In genomic region chr5:88375808-88376207, GRCm38 (mm10) we compare ENCODE assay signal across 23 mouse cellular contexts. TPM values are rescaled to one million over a fixed set of nuclear protein-coding genes. Genes with fewer than 3 reads are reported as not detected.
"Had no signal": no experiment of that assay in that cellular context is flagged by ENCODE, and none has a peak within 500 bp of the region (broad histone marks: within the 10 kb centered on the region; RNA-seq: fewer than 3 reads in every experiment).

TSS of gene Amtn (plus strand) at chr5:88376108.

- H3K4me3 ChIP-seq: neural tube, embryonic 13.5 days; neural tube, embryonic 15.5 days; stomach, embryonic 15.5 days had no signal

- H3K4me2 ChIP-seq: neural tube, embryonic 13.5 days; neural tube, embryonic 15.5 days; stomach, embryonic 15.5 days had no signal

- H3K9me3 ChIP-seq: neural tube, embryonic 13.5 days; neural tube, embryonic 15.5 days; stomach, embryonic 15.5 days had no signal

- H3K27ac ChIP-seq: neural tube, embryonic 13.5 days; neural tube, embryonic 15.5 days; stomach, embryonic 15.5 days; stomach, postnatal 0 days had no signal

- H3K4me1 ChIP-seq: neural tube, embryonic 13.5 days; neural tube, embryonic 15.5 days; stomach, embryonic 15.5 days had no signal

- H3K27me3 ChIP-seq: neural tube, embryonic 13.5 days; neural tube, embryonic 15.5 days; stomach, embryonic 15.5 days had no signal

- DNase-seq: retina, postnatal 1 day; right cerebral cortex, adult 18-20 months; right cerebral cortex, postnatal 14 days; right cerebral cortex, postnatal 25 days; right cerebral cortex, postnatal 4 days; spleen, adult 18-20 months; thymus, adult 18-20 months; thymus, adult 2 months; thymus, postnatal 14 days; thymus, postnatal 25 days; thymus, postnatal 36 days; thymus, postnatal 4 days had no signal

- H3K36me3 ChIP-seq: neural tube, embryonic 13.5 days; neural tube, embryonic 15.5 days; stomach, embryonic 15.5 days had no signal

- H3K9ac ChIP-seq: neural tube, embryonic 13.5 days; neural tube, embryonic 15.5 days; stomach, embryonic 15.5 days had no signal

RNA-seq across cellular contexts. Expression of gene Amtn, which starts in this region (rescaled TPM):
- polyA plus RNA-seq: neural tube, embryonic 13.5 days; neural tube, embryonic 14.5 days; neural tube, embryonic 15.5 days; small intestine, adult 2 months; spleen, adult 2 months; stomach, embryonic 14.5 days; stomach, embryonic 15.5 days; stomach, embryonic 16.5 days; stomach, postnatal 0 days; testis, adult 2 months; urinary bladder, adult 2 months had no signal
